Mouse (Mus musculus): ENCODE measurements around the gene Zranb2. TPM values are rescaled to one million over a fixed set of nuclear protein-coding genes. Genes with fewer than 3 reads are reported as not detected.

Zranb2 gene
- total and polyA plus RNA-seq, 3 experiments, result 88.0 to 200 (median 98.4) TPM

- peak overlapping the region; percentile 12; the same call in 1 of the 2 replicates for H3K9ac ChIP-seq (ENCODE audit: control insufficient read depth, low read depth, low read length, poor library complexity, severe bottlenecking)
- H3K4me1 ChIP-seq (ENCODE audit: control insufficient read depth in 1 of 2, insufficient read depth in 2 of 2, low read length in 2 of 2), result peaks cover 33 to 54% of the 10 kb centered on the region in 2 experiments
- H3K9me3 ChIP-seq (replicated peaks; ENCODE audit: insufficient read depth, low read length), result no peaks in the 10 kb centered on the region
- H3K36me3 ChIP-seq (ENCODE audit: control insufficient read depth in 1 of 2, insufficient read depth in 2 of 2, low read length in 2 of 2), result peaks cover 0 to 60% of the 10 kb centered on the region in 2 experiments; a peak in 2 of 4 replicates
- H3K27ac ChIP-seq (ENCODE audit: control insufficient read depth, low read depth, low read length), result peak overlapping the region; percentile 72
- no peaks in the 10 kb centered on the region; the same call in 1 of the 2 replicates for H3K79me2 ChIP-seq (ENCODE audit: control insufficient read depth, insufficient read depth, low read length, poor library complexity)
- DNase-seq (ENCODE audit: low read depth, low spot score), result peak; percentile 84
- H3K27me3 ChIP-seq (ENCODE audit: control insufficient read depth in 1 of 2, insufficient read depth in 2 of 2, low read length in 2 of 2), result no peaks in the 10 kb centered on the region
- H3K4me3 ChIP-seq (ENCODE audit: control insufficient read depth in 1 of 2, insufficient read depth in 1 of 2, low read depth in 2 of 2, low read length in 2 of 2), result no peak overlapping the region
- TF ChIP-seq TBP (IDR thresholded peaks at IDR 0.05; ENCODE audit: low read depth, low read length) (no peak), ZC3H11A (IDR thresholded peaks at IDR 0.05; ENCODE audit: low read depth, low read length) (no peak), NRF1 (IDR thresholded peaks at IDR 0.05; ENCODE audit: insufficient read depth, low read depth, low read length, poor library complexity, severe bottlenecking) (no peak), BHLHE40 (IDR thresholded peaks at IDR 0.05; ENCODE audit: borderline replicate concordance, low read depth, low read length) (no peak), GATA1 (IDR thresholded peaks at IDR 0.05; ENCODE audit: low read depth, low read length) (peak; percentile 70), ZKSCAN1 (IDR thresholded peaks at IDR 0.05; ENCODE audit: low read depth, low read length) (no peak), HCFC1 (IDR thresholded peaks at IDR 0.05; ENCODE audit: low read depth, low read length) (0 out of 2 replicates have a peak, but pooled peaks have one; percentile 22), TCF12 (IDR thresholded peaks at IDR 0.05; ENCODE audit: low read depth, low read length) (0 out of 2 replicates have a peak, but pooled peaks have one; percentile 12), NELFE (IDR thresholded peaks at IDR 0.05; ENCODE audit: low read depth, low read length) (no peak), MYC (IDR thresholded peaks at IDR 0.05; ENCODE audit: low read depth, low read length) (0 out of 2 replicates have a peak, but pooled peaks have one; percentile 15), POLR2AphosphoS5 (IDR thresholded peaks at IDR 0.05; ENCODE audit: borderline replicate concordance, low read depth, low read length) (no peak), MAX (IDR thresholded peaks at IDR 0.05; ENCODE audit: low read length) (no peak), RCOR1 (IDR thresholded peaks at IDR 0.05; ENCODE audit: low read depth, low read length) (peak; percentile 86), KAT2A (conservative IDR thresholded peaks at IDR 0.05; ENCODE audit: low read depth, low read length) (no peak), JUND (IDR thresholded peaks at IDR 0.05; ENCODE audit: low read depth, low read length) (no peak), TAL1 (IDR thresholded peaks at IDR 0.05; ENCODE audit: low read length) (no peak), ETS1 (IDR thresholded peaks at IDR 0.05; ENCODE audit: low read depth, low read length) (peak; percentile 73; the same call in 1 of the 2 replicates), MXI1 (IDR thresholded peaks at IDR 0.05; ENCODE audit: low read depth, low read length) (no peak), POLR2A (IDR thresholded peaks at IDR 0.05; ENCODE audit: control insufficient read depth in 1 of 2, insufficient read depth in 1 of 2, low read depth in 1 of 2, low read length in 2 of 2, poor library complexity in 1 of 2) (0 out of 4 replicates have a peak, but pooled peaks of 1 of the 2 experiments have one; percentile 21), MYB (IDR thresholded peaks at IDR 0.05; ENCODE audit: low read depth, low read length) (no peak), E2F4 (IDR thresholded peaks at IDR 0.05; ENCODE audit: borderline replicate concordance, low read depth, low read length) (no peak), MAFK (IDR thresholded peaks at IDR 0.05; ENCODE audit: borderline replicate concordance, low read depth, low read length) (no peak), MEF2A (IDR thresholded peaks at IDR 0.05; ENCODE audit: extremely low read depth, insufficient replicate concordance, low read depth, low read length, poor library complexity, severe bottlenecking) (no peak), USF2 (IDR thresholded peaks at IDR 0.05; ENCODE audit: borderline replicate concordance in 1 of 2, insufficient read depth in 1 of 2, low read depth in 1 of 2, low read length in 2 of 2) (no peak), SMC3 (IDR thresholded peaks at IDR 0.05; ENCODE audit: low read depth, low read length) (no peak), CTCF (IDR thresholded peaks at IDR 0.05 in 2 of 3, conservative IDR thresholded peaks at IDR 0.05 in 1 of 3; ENCODE audit: control insufficient read depth in 1 of 3, insufficient read depth in 1 of 3, low read depth in 2 of 3, low read length in 3 of 3, poor library complexity in 1 of 3, severe bottlenecking in 1 of 3) (no peak), CHD2 (IDR thresholded peaks at IDR 0.05; ENCODE audit: low read length) (no peak), CHD1 (IDR thresholded peaks at IDR 0.05; ENCODE audit: low read depth, low read length) (0 out of 2 replicates have a peak, but pooled peaks have one; percentile 70), MAZ (IDR thresholded peaks at IDR 0.05; ENCODE audit: low read depth, low read length) (0 out of 2 replicates have a peak, but pooled peaks have one; percentile 40), ZMIZ1 (IDR thresholded peaks at IDR 0.05; ENCODE audit: low read depth, low read length) (no peak), RAD21 (IDR thresholded peaks at IDR 0.05; ENCODE audit: low read depth, low read length) (no peak), USF1 (IDR thresholded peaks at IDR 0.05; ENCODE audit: low read depth, low read length) (no peak), SIN3A (IDR thresholded peaks at IDR 0.05; ENCODE audit: low read length) (0 out of 2 replicates have a peak, but pooled peaks have one; percentile 32), GABPA (IDR thresholded peaks at IDR 0.05; ENCODE audit: low read depth, low read length) (no peak), ZNF384 (IDR thresholded peaks at IDR 0.05; ENCODE audit: low read depth, low read length) (peak; percentile 73; the same call in 1 of the 2 replicates)
These were observed 44.7 kb downstream of the Zranb2 start for GRCm38 (mm10) chr3:157578469-157579170.
